Mouse (Mus musculus) E14TG2a.4 (cell line): Measurements from ENCODE around the gene Tceanc.
"Not testable (repeated sequence)": the region's sequence is repeated elsewhere in the genome, so short reads cannot be mapped to it uniquely, and the experiment has no call there.

ENCODE experiments used
- H3K27me3 ChIP-seq: 2 replicates; pipeline ENCODE4 v1.6.1; 2014; ENCODE audit warnings: low read length, control low read depth; ENCODE audit not compliant: insufficient read depth
- H3K36me3 ChIP-seq: 2 replicates; pipeline ENCODE4 v1.6.1; 2014; ENCODE audit warnings: low read length, control low read depth; ENCODE audit not compliant: insufficient read depth
- H3K4me1 ChIP-seq: replicated peaks from 2 replicates; pipeline ENCODE4 v1.6.1; 2014; ENCODE audit warnings: low read depth, low read length, control low read depth
- H3K4me3 ChIP-seq: replicated peaks from 2 replicates; pipeline ENCODE4 v1.5.1; 2014; ENCODE audit warnings: mild to moderate bottlenecking, low read length
- H3K9me3 ChIP-seq: 2 replicates; pipeline ENCODE4 v1.6.1; 2014; ENCODE audit warnings: low read length, control low read depth
- CTCF ChIP-seq: conservative IDR thresholded peaks from 2 replicates; pipeline ENCODE4 v1.5.1; 2014; ENCODE audit warnings: low read length
- NANOG ChIP-seq: IDR thresholded peaks from 2 replicates; pipeline ENCODE4 v1.6.1; 2014; ENCODE audit warnings: borderline replicate concordance, low read length, mixed read lengths
- POU5F1 ChIP-seq: IDR thresholded peaks from 2 replicates; pipeline ENCODE4 v1.6.1; 2014; ENCODE audit warnings: low read length, borderline replicate concordance

Tceanc gene

DNA sequence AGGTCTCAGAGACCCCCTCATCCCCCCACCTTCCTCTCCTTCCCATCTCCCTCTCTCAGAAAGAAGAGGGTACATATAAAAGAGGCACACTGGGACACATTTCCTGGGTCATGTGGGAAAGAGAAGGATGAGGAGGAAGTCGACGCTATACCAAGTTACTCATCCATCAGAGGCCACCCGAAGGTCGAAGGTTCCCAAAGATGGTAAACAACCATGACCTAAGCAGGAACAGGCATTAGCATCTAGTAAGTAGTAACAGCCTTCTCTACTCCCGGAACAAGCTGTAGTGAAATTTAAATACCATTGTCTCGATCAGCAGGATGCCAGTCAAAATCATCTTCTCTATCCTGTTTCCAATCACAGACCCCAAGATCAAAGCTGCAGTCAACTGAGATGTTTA, 13.3 kb upstream of the Tceanc start:
- no peaks in the 10 kb centered on the region for H3K36me3 ChIP-seq
- TF ChIP-seq POU5F1 (no peak), NANOG (peak; percentile 64; the same call in 1 of the 2 replicates), CTCF (no peak)
- H3K27me3 ChIP-seq = no peaks in the 10 kb centered on the region

DNA sequence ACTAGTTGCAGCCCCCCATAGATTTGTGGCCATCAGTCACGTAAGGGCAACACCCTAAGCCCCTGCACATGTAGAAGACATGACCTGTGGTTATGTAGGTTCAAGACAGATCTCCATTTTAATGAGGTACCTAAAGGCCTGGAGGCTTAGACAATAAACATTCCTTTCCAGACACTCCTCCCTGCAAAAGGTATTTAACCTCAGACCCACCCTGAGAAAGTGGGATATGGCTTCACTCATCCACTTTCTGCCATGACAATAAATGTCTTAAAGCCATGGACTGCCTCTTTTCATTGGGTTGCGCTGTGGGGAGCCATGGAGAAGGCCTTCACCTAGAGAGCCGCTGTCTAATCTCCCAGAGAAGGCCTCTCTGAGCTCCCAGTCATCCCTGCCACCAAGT, 9.8 kb upstream of the Tceanc start:
- no peaks in the 10 kb centered on the region for H3K27me3 ChIP-seq
- H3K36me3 ChIP-seq = no peaks in the 10 kb centered on the region
- H3K4me3 ChIP-seq = no peak overlapping the region
- no peaks in the 10 kb centered on the region for H3K9me3 ChIP-seq
- H3K4me1 ChIP-seq = peaks cover 15% of the 10 kb centered on the region
- TF ChIP-seq CTCF = no peak
- TF ChIP-seq NANOG = no peak
- no peak for TF ChIP-seq POU5F1

More for the DNA sequence above, 13.3 kb upstream of the Tceanc start:
- Histone ChIP-seq H3K4me1 (peaks cover 24% of the 10 kb centered on the region), H3K4me3 (no peak overlapping the region), H3K9me3 (no peaks in the 10 kb centered on the region)

DNA sequence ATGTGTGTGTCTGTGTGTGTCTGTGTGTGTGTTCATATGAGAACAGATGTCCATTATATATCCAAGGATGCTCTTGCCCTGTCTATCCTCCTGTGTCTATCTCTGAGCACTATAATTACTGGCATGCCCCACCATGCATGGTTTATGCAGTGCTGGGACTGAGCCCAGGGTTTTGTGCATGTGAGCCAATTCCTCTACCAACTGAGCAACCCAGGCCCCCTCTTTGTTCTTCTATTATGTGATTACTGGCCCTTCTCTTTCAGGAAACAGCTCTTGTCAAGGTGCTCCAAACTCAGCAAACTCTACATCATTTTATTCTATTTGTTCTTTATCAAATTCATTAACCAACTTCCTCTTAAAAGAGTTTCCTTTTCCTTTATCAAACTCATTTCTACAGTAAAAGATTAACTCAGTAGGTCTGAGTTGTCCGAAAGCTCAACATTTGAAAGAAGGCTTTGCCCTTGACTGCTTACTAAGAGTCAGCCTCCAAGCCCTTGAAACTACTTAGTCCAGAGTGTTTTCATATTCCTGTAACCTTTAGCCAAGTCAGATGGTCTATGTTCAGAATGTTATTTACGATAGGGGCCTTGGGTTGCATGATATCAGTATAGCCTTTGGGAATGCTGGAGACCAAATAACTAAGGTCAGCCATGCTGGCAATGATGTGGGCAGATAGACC, 7.4 kb upstream of the Tceanc start:
- Histone ChIP-seq H3K27me3 (no peaks in the 10 kb centered on the region), H3K9me3 (no peaks in the 10 kb centered on the region), H3K4me3 (no peak overlapping the region), H3K4me1 (no peaks in the 10 kb centered on the region; the same call in 1 of the 2 replicates), H3K36me3 (no peaks in the 10 kb centered on the region)
- TF ChIP-seq NANOG (no peak), CTCF (no peak), POU5F1 (no peak)

DNA sequence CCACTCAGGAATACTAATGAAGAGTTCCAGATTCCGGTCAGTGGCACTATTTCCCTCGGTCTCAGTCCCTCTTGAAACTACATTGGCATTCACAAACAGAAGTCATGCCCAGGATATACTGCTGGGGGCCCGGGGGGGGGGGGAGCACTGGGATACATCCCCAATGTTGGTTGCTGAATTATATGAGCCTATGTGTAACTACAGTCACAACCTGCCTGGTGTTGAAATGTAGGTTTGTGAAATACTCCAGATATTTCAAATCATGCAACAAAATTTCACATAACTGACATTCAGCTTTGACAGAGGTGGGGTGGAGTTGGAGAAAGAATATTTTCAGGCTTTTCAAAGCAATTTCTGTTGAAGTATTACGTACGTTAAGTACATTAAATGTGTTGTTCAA, 2.4 kb upstream of the Tceanc start:
- TF ChIP-seq CTCF = no peak
- no peak for TF ChIP-seq POU5F1
- TF ChIP-seq NANOG = no peak
- no peaks in the 10 kb centered on the region for H3K27me3 ChIP-seq
- no peaks in the 10 kb centered on the region for H3K9me3 ChIP-seq
- H3K4me3 ChIP-seq = no peak overlapping the region
- 0 out of 2 replicates have a peak, but pooled peaks cover 2% of the 10 kb centered on the region for H3K4me1 ChIP-seq
- H3K36me3 ChIP-seq = no peaks in the 10 kb centered on the region

DNA sequence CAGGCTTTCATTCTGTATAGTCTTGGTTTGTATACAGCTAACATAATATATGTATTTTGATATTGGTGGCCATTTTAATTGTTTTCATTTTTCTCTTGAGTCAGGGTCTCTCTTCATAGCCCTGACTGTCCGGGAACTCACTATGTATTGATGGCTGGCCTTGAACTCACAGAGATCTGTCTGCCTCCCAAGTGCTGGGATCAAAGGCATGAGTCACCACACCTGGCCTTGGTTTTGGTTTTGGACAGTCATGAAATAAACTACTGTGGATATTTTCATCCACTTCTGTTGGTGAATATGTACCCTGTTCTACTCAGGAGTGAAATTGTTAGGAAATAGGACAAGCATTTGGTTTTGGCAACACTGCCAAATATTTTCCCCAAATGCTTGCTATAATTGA, 1.7 kb downstream of the Tceanc start:
- Histone ChIP-seq H3K4me3 (no peak overlapping the region), H3K36me3 (no peaks in the 10 kb centered on the region), H3K27me3 (no peaks in the 10 kb centered on the region), H3K4me1 (peaks cover 22% of the 10 kb centered on the region), H3K9me3 (no peaks in the 10 kb centered on the region)
- TF ChIP-seq CTCF (no peak), NANOG (no peak), POU5F1 (no peak)

DNA sequence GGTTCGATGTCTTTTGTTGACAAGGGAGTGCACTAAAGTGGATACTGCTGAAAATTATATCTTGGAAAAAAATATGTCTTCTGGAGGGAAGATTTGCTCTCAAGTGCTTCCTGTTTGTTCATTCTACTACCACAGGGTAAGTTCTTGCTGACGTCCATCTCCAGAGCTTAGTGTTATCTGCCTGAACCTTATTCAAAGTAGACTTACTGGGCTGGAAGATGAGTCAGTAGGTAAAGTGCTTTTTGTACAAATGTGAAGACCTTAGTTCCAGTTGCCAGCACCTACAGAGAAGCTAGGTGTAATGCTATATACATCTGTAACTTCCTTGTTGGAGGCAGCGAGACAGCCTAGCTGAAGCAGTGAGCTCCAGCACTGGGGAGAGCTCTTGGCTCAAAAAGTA, 2.4 kb downstream of the Tceanc start:
- TF ChIP-seq CTCF = no peak
- no peak for TF ChIP-seq POU5F1
- no peak for TF ChIP-seq NANOG
- Histone ChIP-seq H3K4me1 (peaks cover 22% of the 10 kb centered on the region), H3K9me3 (no peaks in the 10 kb centered on the region), H3K27me3 (no peaks in the 10 kb centered on the region), H3K36me3 (no peaks in the 10 kb centered on the region), H3K4me3 (no peak overlapping the region)

DNA sequence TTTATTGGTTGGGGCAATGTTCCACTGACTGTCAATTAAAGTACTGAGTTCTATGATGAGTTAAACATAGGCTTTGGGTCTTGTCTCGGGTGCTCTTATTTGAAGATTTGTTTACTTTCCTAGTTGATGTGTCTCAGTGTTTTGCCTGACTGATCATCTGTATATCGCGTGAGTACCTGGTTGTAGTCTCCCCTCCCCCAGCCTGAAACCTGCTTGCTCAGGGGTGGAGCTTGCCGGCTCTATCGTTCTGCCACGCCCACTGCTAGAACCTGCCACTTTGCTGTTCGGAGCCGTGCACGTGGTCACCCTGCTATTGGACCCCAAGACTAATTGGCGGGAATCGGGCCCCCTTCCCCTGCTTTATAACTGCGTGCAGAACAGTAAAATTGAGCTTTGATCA, 4.3 kb downstream of the Tceanc start:
- not testable (repeated sequence) for H3K36me3 ChIP-seq, H3K4me3 ChIP-seq, H3K27me3 ChIP-seq, H3K9me3 ChIP-seq
- peaks cover 23% of the 10 kb centered on the region for H3K4me1 ChIP-seq

DNA sequence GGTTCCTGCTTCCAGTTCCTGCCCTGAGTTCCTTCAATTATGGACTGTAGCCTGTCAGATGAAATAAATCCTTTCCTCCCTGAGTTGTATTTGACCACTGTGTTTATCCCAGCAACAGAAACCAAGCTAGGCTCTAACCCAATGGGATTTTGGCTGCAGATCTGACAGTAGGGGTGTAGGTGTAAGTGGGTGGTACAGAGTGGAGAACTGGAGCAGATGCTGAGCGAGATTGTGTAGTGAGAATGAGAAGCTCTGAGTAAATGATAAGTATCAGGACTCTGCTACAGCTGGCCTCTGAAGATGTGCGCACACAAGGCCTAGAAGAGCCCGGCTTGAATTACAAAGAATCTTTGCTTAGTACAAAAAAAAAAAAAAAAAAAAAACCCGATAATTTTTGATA, 6.3 kb downstream of the Tceanc start:
- peaks cover 27% of the 10 kb centered on the region for H3K4me1 ChIP-seq
- H3K9me3 ChIP-seq = no peaks in the 10 kb centered on the region
- H3K4me3 ChIP-seq = no peak overlapping the region
- no peaks in the 10 kb centered on the region for H3K27me3 ChIP-seq
- TF ChIP-seq NANOG (no peak), POU5F1 (no peak), CTCF (no peak)
- H3K36me3 ChIP-seq = no peaks in the 10 kb centered on the region

DNA sequence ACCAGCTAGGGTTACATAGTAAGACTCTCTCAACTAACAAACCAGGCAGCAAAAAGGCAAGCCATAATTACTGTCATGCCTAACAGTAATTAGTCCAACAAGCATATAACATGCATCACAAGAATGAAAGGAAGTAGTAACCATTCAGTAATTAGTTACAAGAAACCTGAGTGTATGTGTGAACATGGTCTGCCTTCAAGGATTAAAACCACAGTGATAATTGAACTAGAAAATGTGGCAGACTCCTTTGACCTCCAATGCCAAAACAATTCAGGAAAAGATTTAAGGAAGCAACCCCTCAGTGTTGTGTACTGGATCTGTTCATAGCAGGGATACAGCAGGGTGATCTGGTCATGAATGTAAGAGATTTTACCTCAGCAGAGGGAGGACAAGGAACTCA, 7.3 kb downstream of the Tceanc start:
- Histone ChIP-seq H3K4me3 (peak overlapping the region; percentile 82), H3K36me3 (no peaks in the 10 kb centered on the region), H3K27me3 (no peaks in the 10 kb centered on the region), H3K9me3 (no peaks in the 10 kb centered on the region), H3K4me1 (peaks cover 27% of the 10 kb centered on the region)
- TF ChIP-seq NANOG = no peak
